Mouse (Mus musculus) embryo, embryonic 11 days (tissue): Measurements from ENCODE around the gene Arhgap22.

Experiments used
- DNase-seq: peaks from one replicate; pipeline ENCODE4 v3.0.0-alpha.2; 2015

Arhgap22 gene

GRCm38 (mm10) chr14:33215163-33215562 lies 1.3 kb downstream of the Arhgap22 start:
- DNase-seq, result no peak

DNA sequence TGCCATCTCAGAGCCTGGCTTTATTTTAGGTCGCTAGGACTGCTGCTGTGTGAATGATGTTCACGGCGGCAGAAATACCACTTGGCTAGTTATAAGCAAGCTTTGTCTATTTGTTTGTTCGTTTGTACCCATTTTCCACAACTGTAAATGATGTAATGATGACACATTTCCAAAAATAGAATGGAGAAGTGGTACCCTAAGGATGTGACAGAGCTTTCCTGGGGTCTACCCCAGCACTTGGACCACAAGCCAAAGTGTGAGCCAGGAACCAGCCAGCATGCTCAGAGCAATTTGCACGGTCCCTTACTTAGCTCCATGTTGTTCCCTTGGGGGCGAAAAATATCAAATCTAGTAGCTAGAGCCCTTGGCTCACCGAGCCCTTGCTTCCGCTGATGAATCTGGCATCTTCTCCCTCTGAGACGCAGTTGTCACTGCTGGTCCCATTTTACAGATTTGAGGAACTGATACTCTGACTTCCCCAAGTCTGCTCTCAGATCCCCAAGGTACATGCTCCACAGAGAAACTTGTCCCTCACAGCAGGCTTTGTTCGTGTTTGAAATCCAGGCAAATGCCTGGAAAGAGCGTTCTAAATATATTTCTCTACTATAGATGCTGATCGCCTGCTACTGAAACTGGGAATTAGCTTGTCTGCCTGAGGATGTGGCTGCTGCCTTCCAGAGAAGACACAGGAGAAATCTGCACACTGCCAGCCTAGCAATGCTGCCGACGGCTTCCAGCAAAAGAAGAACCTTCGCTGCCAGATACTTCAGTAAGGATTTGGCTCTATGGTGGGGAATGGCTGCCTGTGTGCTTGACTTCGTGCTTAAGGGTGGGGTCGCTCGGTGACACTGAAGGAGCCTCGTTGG lies 2.8 kb downstream of the Arhgap22 start:
- DNase-seq, result no peak

DNA sequence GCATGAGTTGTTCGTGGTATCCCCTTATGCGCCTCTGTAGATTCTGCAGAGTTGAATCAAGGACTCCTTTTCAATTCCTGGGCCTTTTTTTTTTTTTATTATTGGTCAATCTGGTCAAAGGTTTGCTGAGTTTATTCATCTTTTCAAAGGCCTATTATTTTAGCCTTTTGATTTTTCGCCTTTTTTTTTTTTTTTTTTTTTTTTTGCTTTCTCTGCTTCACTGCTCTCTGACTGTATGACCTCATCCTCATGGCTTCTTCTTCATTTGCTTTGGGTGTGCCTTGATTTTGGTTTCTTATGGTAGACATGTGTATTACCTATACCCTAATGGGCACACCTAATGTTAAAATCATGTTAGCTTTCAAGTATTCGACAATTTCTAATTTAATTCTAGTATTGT lies 11.4 kb downstream of the Arhgap22 start:
- no peak for DNase-seq

DNA sequence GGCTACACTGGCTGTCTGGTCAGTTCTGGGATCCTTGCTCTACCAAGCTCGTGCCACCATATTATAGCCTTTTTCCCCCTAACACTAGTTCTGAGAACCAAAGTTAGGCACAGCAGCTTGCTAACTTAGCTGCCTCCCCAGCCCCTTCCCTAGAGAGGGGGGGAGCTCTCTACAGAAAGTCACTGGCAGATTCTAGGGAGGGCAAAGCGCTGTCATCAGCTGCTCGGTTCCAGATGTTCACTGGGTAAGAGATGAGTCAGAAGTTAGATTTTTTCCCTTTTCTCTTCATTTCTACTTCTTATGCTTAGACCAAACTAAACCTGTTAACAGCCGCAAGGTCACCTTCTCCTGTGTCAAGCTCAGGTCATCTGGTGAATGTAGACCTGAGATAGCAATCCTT lies 16.8 kb downstream of the Arhgap22 start:
- no peak for DNase-seq

DNA sequence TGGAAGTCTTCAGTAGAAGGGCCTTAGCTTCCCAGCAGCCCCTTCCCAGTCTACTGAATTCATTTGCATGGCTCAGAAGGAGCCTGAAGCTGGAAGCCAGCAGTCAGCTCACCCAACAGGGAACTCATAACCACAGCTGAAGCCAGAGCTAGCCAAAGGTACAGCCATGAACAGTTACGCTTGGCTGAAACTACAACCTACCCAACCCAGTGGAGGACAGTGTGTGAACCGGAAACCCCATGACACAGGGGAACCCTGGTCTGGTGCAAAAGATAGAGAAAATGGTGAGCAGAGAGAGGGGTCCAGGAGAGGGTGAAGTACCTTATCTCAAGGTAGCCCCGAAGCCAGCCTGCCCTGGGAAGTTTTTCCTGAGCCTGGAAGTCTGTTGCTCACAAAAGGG lies 17.5 kb downstream of the Arhgap22 start:
- DNase-seq, result no peak

- DNase-seq, result no peak
Observed at GRCm38 (mm10) chr14:33232048-33232447, 18.2 kb downstream of the Arhgap22 start.

DNA sequence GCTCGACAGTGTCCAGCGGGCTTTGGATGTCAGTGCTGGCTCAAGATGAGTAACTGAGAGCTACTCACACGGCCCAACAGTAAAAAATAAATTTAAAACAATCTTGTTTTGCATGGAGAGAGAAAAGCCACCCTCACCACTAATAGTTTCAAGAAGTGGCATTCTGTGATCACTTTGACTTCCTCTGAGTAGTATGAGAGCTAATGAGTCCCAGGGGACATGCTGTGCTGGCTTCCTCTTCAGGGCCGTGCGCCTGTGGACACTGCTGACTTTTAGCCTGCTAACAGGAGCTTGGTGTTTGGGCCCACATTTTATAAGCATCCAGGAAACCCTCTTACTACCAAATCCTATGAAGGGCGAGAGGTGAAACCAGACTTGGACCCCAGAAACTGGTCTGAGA lies 21.8 kb downstream of the Arhgap22 start:
- peak; percentile 23 for DNase-seq

GRCm38 (mm10) chr14:33240400-33240799 lies 26.6 kb downstream of the Arhgap22 start:
- no peak for DNase-seq

- DNase-seq, result no peak
Observed at GRCm38 (mm10) chr14:33243261-33243660, 29.4 kb downstream of the Arhgap22 start.

GRCm38 (mm10) chr14:33244519-33244918 lies 30.7 kb downstream of the Arhgap22 start:
- DNase-seq, result no peak

- DNase-seq, result no peak
Observed at GRCm38 (mm10) chr14:33244946-33245345, 31.1 kb downstream of the Arhgap22 start.

GRCm38 (mm10) chr14:33246476-33246875 lies 32.6 kb downstream of the Arhgap22 start:
- peak; percentile 37 for DNase-seq

DNA sequence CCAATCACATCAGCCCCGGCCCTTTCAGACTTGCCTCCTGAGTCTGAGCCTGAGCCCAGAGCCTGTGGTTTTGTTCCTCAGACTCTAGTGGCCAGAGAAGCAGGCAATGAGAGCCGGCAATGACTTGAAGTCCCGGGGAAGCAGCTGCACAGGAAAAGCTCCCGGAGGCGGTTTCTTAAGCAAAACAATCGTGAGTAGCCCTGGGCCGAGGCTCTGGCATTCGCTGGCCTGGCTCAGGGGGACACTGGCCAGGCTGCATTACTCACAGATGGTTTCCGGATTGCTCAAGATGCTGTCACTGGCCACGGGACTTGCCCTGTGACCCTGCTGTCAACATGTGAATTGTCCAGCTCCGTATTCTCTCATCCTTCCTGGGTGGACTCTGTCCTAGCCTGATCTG lies 33.8 kb downstream of the Arhgap22 start:
- DNase-seq, result peak; percentile 59

DNA sequence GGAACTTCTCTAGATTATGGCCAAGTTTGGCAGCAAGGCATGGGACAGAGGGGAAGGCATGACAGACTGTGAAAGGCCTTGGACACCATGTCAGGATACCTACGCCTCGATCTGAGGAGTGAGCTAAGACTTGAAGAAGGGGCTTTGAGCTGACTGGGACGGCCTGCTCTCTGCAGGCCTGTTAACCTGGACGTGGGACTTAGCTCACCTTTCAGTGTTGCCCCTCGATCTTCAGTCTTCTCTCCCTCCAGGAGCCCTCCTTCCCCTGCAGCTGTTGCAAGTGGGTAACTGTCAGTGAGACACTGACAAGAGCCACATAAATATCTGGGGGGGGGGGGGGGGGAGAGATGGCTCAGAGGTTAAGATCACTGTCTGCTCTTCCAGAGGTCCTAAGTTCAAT lies 34.9 kb downstream of the Arhgap22 start:
- no peak for DNase-seq

- DNase-seq, result peak; percentile 78
Observed at GRCm38 (mm10) chr14:33250215-33250939, 36.6 kb downstream of the Arhgap22 start.

- DNase-seq, result no peak
Observed at GRCm38 (mm10) chr14:33250956-33251745, 37.3 kb downstream of the Arhgap22 start.

- no peak for DNase-seq
Observed at GRCm38 (mm10) chr14:33258256-33258655, 44.4 kb downstream of the Arhgap22 start.

DNA sequence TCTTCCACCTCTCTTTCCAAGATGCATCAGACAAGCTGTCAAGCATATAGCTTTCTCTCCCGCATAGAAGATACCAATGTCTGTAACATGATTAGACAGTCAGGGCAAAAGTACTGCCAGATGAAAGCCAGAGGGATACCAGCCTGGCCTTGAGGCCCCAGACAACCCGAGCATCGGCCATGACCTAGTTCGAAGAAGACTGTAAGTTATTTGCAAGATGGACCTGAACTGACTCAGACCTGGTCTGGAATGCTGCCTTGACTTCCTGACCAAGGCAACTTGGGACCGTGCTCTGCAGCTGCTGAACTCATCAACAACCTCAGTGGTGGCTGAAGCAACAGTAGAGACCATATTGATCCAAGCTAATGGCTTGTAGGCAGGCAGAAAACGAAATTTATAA lies 46.3 kb downstream of the Arhgap22 start:
- no peak for DNase-seq

DNA sequence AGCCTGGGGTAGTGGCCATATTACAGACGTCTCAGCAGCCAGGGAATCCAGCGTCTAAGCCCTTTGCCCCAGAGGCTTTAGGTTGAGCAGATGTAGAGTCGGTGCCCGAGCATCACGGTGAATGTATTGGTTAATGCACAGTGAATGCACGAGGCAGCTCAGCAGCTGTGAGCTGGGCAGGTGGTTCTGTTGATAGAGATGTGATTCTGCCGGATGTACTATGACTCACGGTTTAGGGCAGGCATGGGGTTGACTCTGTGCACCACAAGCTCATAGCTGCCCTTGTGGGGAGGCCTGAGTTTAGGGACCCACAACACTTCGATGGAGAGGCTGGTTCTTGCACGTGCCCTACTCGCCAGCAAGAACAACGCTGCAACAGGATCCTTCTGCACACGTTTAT lies 51.0 kb downstream of the Arhgap22 start:
- DNase-seq, result no peak

- DNase-seq, result no peak
Observed at GRCm38 (mm10) chr14:33276240-33276639, 62.4 kb downstream of the Arhgap22 start.

DNA sequence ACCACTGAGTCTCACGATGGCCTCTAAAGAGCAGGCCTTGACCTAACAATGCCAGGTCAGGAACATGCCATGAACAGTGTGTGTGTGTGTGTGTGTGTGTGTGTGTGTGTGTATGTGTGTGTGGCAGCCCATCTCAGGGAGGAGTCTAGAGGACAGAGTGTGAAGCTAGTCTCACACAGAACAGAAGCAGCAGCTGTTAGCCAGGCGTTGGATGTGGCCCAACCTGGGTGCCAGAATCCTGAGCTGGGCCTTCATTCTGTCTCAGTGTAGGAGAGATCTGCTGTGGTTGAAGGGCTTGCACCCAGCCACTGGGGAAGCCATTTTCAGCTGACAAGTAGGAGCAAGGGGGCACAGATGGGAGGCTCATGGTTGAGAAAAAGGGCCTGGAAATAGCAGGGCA lies 64.5 kb downstream of the Arhgap22 start:
- DNase-seq, result no peak

GRCm38 (mm10) chr14:33280921-33281320 lies 67.1 kb downstream of the Arhgap22 start:
- no peak for DNase-seq

- DNase-seq, result no peak
Observed at GRCm38 (mm10) chr14:33282447-33282846, 68.6 kb downstream of the Arhgap22 start.
